Mouse (Mus musculus) ES-CJ7 (cell line): ENCODE data around the gene Egfl7.

ENCODE experiments used
- DNase-seq: peaks from one replicate; pipeline ENCODE4 v3.0.0; 2011; ENCODE audit warnings: low read depth, low spot score

Gene Egfl7

GRCm38 (mm10) chr2:26566221-26566620 lies 13.6 kb upstream of the Egfl7 start:
- DNase-seq: peak; percentile 49

GRCm38 (mm10) chr2:26570034-26570433 lies 9.8 kb upstream of the Egfl7 start:
- peak; percentile 78 for DNase-seq

- no peak for DNase-seq
These were observed 8.4 kb upstream of the Egfl7 start for GRCm38 (mm10) chr2:26571400-26571799.

- DNase-seq: no peak
These were observed 8.0 kb upstream of the Egfl7 start for GRCm38 (mm10) chr2:26571826-26572225.

- no peak for DNase-seq
These were observed 6.4 kb upstream of the Egfl7 start for GRCm38 (mm10) chr2:26573396-26573795.

GRCm38 (mm10) chr2:26573807-26574206 lies 6.0 kb upstream of the Egfl7 start:
- no peak for DNase-seq

GRCm38 (mm10) chr2:26574862-26575261 lies 5.0 kb upstream of the Egfl7 start:
- DNase-seq: no peak

GRCm38 (mm10) chr2:26575378-26575777 lies 4.4 kb upstream of the Egfl7 start:
- DNase-seq: no peak

- DNase-seq: no peak
These were observed 3.9 kb upstream of the Egfl7 start for GRCm38 (mm10) chr2:26575865-26576264.

GRCm38 (mm10) chr2:26576462-26576861 lies 3.4 kb upstream of the Egfl7 start:
- no peak for DNase-seq

- no peak for DNase-seq
These were observed 1.4 kb upstream of the Egfl7 start for GRCm38 (mm10) chr2:26578369-26578768.

GRCm38 (mm10) chr2:26580751-26581150 lies 937 bp downstream of the Egfl7 start:
- DNase-seq: no peak

GRCm38 (mm10) chr2:26582203-26582602 lies 2.4 kb downstream of the Egfl7 start:
- DNase-seq: peak; percentile 52

GRCm38 (mm10) chr2:26582741-26583140 lies 2.9 kb downstream of the Egfl7 start:
- no peak for DNase-seq

GRCm38 (mm10) chr2:26583640-26584039 lies 3.8 kb downstream of the Egfl7 start:
- no peak for DNase-seq

GRCm38 (mm10) chr2:26585713-26586112 lies 5.9 kb downstream of the Egfl7 start:
- DNase-seq: no peak

GRCm38 (mm10) chr2:26586294-26587043 lies 6.7 kb downstream of the Egfl7 start, which contains the start of gene Gm20532:
TSS of gene Gm20532 (plus strand) at chr2:26586639.
- DNase-seq: peak; percentile 86

GRCm38 (mm10) chr2:26587044-26587405 lies 7.2 kb downstream of the Egfl7 start:
- DNase-seq: peak; percentile 68

- no peak for DNase-seq
These were observed 8.8 kb downstream of the Egfl7 start for GRCm38 (mm10) chr2:26588573-26588972.

- DNase-seq: no peak
These were observed 9.5 kb downstream of the Egfl7 start for GRCm38 (mm10) chr2:26589284-26589683.

GRCm38 (mm10) chr2:26590282-26590681 lies 10.5 kb downstream of the Egfl7 start:
- no peak for DNase-seq

GRCm38 (mm10) chr2:26590962-26591361 lies 11.1 kb downstream of the Egfl7 start:
- DNase-seq: no peak

- DNase-seq: no peak
These were observed 11.6 kb downstream of the Egfl7 start for GRCm38 (mm10) chr2:26591416-26591815.
